Mouse (Mus musculus) kidney, embryonic 15.5 days (tissue): Measurements from ENCODE around the gene Larp1. TPM values are rescaled to one million over a fixed set of nuclear protein-coding genes. Genes with fewer than 3 reads are reported as not detected.
A peak's percentile ranks its signal among the peaks of the same experiment; 100 is the strongest.

Source experiments
- ATAC-seq: fragments of 200-750 bp; cut with Nextera tagmentation; replicated peaks from 2 replicates; pipeline ENCODE4 v1.8.0; 2017; ENCODE audit warnings: moderate TSS enrichment; ENCODE audit not compliant: low FRiP score
- H3K27ac ChIP-seq: fragments of 300-500 bp; sonication (generic); 2 replicates; pipeline ENCODE4 v1.5.1; 2015; ENCODE audit warnings: mild to moderate bottlenecking, inconsistent platforms
- H3K27me3 ChIP-seq: fragments of 300-500 bp; sonication (generic); 2 replicates; pipeline ENCODE4 v1.6.1; 2015; ENCODE audit warnings: inconsistent platforms
- H3K36me3 ChIP-seq: fragments of 300-500 bp; sonication (generic); 2 replicates; pipeline ENCODE4 v1.6.1; 2015; ENCODE audit warnings: inconsistent platforms
- H3K4me1 ChIP-seq: fragments of 300-500 bp; sonication (generic); 2 replicates; pipeline ENCODE4 v1.6.1; 2015; ENCODE audit warnings: inconsistent platforms
- H3K4me2 ChIP-seq: fragments of 300-500 bp; sonication (generic); 2 replicates; pipeline ENCODE4 v1.6.1; 2015; ENCODE audit warnings: moderate library complexity, mild to moderate bottlenecking, inconsistent platforms
- H3K4me3 ChIP-seq: fragments of 300-500 bp; sonication (generic); replicated peaks from 2 replicates; pipeline ENCODE4 v1.5.1; 2015; ENCODE audit warnings: mild to moderate bottlenecking, inconsistent platforms
- H3K9ac ChIP-seq: fragments of 300-500 bp; sonication (generic); 2 replicates; pipeline ENCODE4 v1.6.1; 2015; ENCODE audit warnings: mild to moderate bottlenecking, inconsistent platforms
- H3K9me3 ChIP-seq: fragments of 300-500 bp; sonication (generic); replicated peaks from 2 replicates; pipeline ENCODE4 v1.6.1; 2016; ENCODE audit warnings: inconsistent platforms
- WGBS: fragments of 180-500 bp; shearing (Covaris S2); methylation state at CpG from one replicate; pipeline ENCODE4 v1.1.7; 2015; ENCODE audit warnings: mixed read lengths; 5-methylcytosine and 5-hydroxymethylcytosine counted together
- polyA plus RNA-seq: library from polyadenylated mRNA; unstranded; fragments of >200 nt; fragmentation: Nextera tagmentation; extraction: Ambion mirVana; gene quantifications from 2 replicates; pipeline ENCODE4 v1.2.1, GENCODE M21; 2015

Gene Larp1
- polyA plus RNA-seq, 1 experiment from 2014 or later = 19.3 TPM

DNA sequence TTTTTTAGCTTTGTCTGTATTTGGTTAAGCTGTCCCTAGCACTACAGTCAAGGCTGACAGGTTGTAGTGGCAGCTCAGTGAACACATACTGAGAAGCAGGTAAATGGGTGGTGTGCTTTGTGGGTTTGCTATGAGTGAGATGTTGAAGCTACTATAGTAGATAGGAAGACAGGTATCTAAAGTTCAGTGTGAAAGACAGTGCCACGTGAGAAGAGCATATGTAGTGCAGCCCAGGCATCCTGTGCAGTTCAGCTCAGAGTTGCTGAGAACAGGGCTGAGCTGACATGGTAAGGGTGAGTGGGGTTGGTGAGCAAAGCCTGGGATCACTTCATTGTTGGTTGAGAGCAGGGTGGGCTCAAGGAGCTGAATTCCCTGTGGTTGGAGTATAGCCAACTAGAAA lies 8.6 kb downstream of the Larp1 start:
- no peak for ATAC-seq
- 49% methylated on average over 1 of the region's 1 CpGs for WGBS
- H3K4me2 ChIP-seq = 0 out of 2 replicates have a peak overlapping the region, but pooled peaks have one; percentile 3
- H3K9ac ChIP-seq = no peak overlapping the region
- peaks cover 67% of the 10 kb centered on the region for H3K4me1 ChIP-seq
- no peaks in the 10 kb centered on the region for H3K9me3 ChIP-seq
- H3K27ac ChIP-seq = peak overlapping the region; percentile 45
- H3K36me3 ChIP-seq = no peaks in the 10 kb centered on the region
- H3K4me3 ChIP-seq = no peak overlapping the region
- H3K27me3 ChIP-seq = no peaks in the 10 kb centered on the region

DNA sequence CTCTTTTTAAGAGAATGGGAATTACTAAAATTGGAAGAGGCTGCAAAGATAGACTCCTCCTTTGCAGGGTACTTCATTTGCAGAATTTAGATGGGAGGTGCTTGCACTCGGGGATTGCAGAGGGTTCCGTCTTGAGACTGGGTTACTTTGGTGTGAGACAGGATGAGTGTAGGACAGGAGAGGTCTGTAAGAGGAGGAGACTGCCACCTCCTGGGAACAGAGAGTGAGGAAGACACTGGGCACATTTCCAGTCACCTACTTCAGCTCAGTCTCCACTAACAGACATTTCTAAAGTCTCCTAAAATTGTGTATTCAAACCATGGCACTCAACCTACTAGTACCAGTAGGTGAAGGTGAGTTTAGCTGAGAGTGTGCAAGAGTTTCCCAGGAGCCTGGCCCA lies 9.4 kb downstream of the Larp1 start:
- no peaks in the 10 kb centered on the region for H3K9me3 ChIP-seq
- H3K4me2 ChIP-seq = no peak overlapping the region
- no peak overlapping the region for H3K4me3 ChIP-seq
- H3K36me3 ChIP-seq = no peaks in the 10 kb centered on the region
- 0 out of 2 replicates have a peak overlapping the region, but pooled peaks have one; percentile 37 for H3K27ac ChIP-seq
- H3K4me1 ChIP-seq = peaks cover 67% of the 10 kb centered on the region
- no peaks in the 10 kb centered on the region for H3K27me3 ChIP-seq
- no peak for ATAC-seq
- 60% methylated on average over 2 of the region's 2 CpGs for WGBS
- no peak overlapping the region for H3K9ac ChIP-seq

DNA sequence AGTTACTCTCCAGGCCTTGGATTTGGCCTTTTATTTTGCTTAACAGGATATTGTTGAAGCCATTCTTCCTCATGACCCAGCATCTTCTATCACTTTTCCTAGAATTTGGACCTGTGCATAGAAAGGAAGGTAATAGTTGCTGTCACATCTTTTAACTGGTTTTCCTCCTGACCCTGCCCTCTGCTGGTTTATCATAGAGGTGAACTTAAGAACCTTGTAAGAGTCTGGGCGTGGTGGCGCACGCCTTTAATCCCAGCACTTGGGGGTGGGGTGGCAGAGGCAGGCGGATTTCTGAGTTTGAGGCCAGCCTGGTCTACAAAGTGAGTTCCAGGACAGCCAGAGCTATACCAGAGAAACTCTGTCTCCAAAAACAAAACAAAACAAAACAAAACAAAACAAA lies 9.8 kb downstream of the Larp1 start:
- Histone ChIP-seq H3K9ac (no peak overlapping the region), H3K36me3 (no peaks in the 10 kb centered on the region), H3K27ac (no peak overlapping the region), H3K9me3 (no peaks in the 10 kb centered on the region), H3K4me3 (no peak overlapping the region), H3K4me2 (no peak overlapping the region), H3K4me1 (peaks cover 66% of the 10 kb centered on the region), H3K27me3 (no peaks in the 10 kb centered on the region)
- 84% methylated on average over 4 of the region's 4 CpGs for WGBS
- no peak for ATAC-seq

DNA sequence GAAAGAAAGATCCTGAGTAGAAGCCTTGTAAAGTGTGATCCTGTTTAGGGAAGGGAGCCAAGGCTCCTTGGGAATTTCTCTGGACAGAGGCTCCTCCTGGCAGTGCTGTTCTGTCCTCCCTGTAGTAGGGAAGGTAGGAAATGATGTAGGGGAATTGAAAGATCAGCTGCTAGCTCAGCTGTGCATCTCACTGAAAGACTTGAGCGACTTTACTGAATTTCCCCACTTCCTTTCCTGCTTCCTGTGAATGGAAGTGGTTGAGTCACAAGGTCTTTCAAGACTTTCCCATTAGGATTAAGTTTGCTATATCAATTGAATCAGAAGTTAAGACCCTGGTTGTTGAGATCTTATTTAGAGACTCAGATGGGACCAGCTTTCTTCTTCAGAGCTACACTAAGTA lies 12.2 kb downstream of the Larp1 start:
- 54% methylated on average over 1 of the region's 1 CpGs for WGBS
- ATAC-seq = no peak
- Histone ChIP-seq H3K4me2 (no peak overlapping the region), H3K4me1 (peaks cover 61% of the 10 kb centered on the region), H3K36me3 (no peaks in the 10 kb centered on the region), H3K27me3 (no peaks in the 10 kb centered on the region), H3K4me3 (no peak overlapping the region), H3K9ac (no peak overlapping the region), H3K27ac (0 out of 2 replicates have a peak overlapping the region, but pooled peaks have one; percentile 5), H3K9me3 (no peaks in the 10 kb centered on the region)

DNA sequence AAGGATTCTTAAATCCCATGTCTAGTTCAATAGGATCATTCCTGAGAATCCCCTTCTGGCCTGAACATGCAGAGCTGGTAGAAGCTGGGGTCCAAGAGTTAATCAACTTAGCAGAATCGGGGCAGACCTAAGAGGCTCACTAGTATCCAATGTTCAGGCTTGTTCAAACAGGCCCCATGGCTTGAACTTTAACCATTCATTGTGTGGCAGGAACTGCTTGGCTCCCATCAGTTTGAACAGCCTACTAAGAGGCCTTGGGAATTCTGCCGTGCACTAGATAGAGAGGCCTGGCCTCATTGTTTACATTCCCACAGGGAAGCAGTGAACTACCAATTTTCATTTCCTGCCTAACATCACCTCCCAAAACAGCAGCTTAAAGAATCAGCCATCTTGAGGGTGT lies 12.8 kb downstream of the Larp1 start:
- no peak overlapping the region for H3K4me2 ChIP-seq
- no peaks in the 10 kb centered on the region for H3K36me3 ChIP-seq
- H3K9ac ChIP-seq = no peak overlapping the region
- peaks cover 55% of the 10 kb centered on the region for H3K4me1 ChIP-seq
- no peak overlapping the region for H3K4me3 ChIP-seq
- no peaks in the 10 kb centered on the region for H3K27me3 ChIP-seq
- no peak for ATAC-seq
- no peak overlapping the region for H3K27ac ChIP-seq
- WGBS = 19% methylated on average over 2 of the region's 2 CpGs
- no peaks in the 10 kb centered on the region for H3K9me3 ChIP-seq

DNA sequence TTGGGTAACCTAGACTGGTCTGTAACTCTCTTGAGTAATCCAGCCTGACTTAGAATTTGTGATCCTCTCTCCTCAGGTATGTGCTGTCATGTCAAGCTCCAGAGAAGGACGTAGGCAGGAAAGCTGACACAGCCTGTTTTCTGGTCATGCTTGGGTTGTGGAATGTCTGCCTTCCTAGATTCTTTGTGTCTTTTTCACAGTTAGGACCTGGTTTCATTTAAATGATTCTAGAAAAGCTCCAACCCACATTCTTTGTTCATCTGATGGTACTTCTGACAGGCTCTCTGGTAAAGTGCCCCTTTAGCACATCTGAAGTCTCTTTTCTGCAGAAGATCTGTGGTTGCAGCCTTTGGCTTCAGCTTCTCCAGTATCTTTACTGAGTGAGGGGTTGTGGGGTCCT lies 15.4 kb downstream of the Larp1 start:
- no peak for ATAC-seq
- H3K27me3 ChIP-seq = no peaks in the 10 kb centered on the region
- H3K4me3 ChIP-seq = no peak overlapping the region
- peaks cover 37% of the 10 kb centered on the region for H3K4me1 ChIP-seq
- no peak overlapping the region for H3K27ac ChIP-seq
- 41% methylated on average over 1 of the region's 1 CpGs for WGBS
- 0 out of 2 replicates have a peak, but pooled peaks cover 3% of the 10 kb centered on the region for H3K36me3 ChIP-seq
- no peak overlapping the region for H3K9ac ChIP-seq
- no peak overlapping the region for H3K4me2 ChIP-seq
- H3K9me3 ChIP-seq = no peaks in the 10 kb centered on the region

DNA sequence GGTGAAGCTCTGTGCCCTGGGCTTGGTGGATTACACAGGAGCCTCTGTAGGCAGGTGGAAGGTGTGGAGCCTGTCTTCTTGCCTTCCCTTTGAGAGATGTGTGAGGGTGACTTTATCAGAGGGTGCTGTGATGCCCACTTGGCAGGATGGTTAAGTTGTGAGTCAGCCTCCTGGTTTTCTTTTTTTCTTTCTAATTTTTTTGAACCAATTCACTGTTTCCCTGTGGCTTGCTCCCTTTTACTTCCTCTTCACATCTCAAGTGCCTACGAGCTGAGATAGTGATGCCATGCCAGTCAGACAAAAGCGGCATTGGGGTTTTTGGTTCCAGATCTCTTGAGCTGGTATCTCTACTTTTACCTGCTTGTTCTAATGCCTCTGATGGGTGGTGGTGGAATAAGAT lies 15.8 kb downstream of the Larp1 start:
- no peak overlapping the region for H3K27ac ChIP-seq
- H3K4me1 ChIP-seq = peaks cover 37% of the 10 kb centered on the region

DNA sequence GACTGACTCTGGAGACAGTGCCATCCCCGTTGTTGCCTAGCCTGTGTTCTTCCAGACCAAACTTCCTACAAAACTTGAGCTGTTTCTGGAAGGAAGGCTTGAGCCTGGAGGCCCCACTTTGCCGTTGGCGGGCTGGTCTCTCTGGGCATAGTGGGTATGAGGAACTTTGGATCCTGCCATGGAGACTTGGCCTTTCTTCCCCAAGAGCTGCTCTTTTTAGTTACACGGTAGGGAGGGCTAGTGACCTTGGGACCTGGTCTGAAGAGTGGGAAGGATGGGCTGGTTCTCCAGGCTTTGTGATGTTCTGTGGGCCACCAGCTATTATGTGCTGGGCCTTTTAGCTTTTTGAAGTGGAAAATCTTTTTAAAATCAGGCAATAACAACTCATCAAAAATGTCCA lies 17.0 kb downstream of the Larp1 start:
- H3K27me3 ChIP-seq = no peaks in the 10 kb centered on the region
- WGBS = 79% methylated on average over 4 of the region's 4 CpGs
- 0 out of 2 replicates have a peak overlapping the region, but pooled peaks have one; percentile 24 for H3K27ac ChIP-seq
- H3K4me3 ChIP-seq = no peak overlapping the region
- H3K4me2 ChIP-seq = no peak overlapping the region
- H3K36me3 ChIP-seq = 0 out of 2 replicates have a peak, but pooled peaks cover 3% of the 10 kb centered on the region
- H3K9ac ChIP-seq = no peak overlapping the region
- no peak for ATAC-seq
- H3K4me1 ChIP-seq = peaks cover 31% of the 10 kb centered on the region
- no peaks in the 10 kb centered on the region for H3K9me3 ChIP-seq

More for the DNA sequence above, 15.8 kb downstream of the Larp1 start:
- H3K27me3 ChIP-seq = no peaks in the 10 kb centered on the region
- WGBS = 92% methylated on average over 2 of the region's 2 CpGs
- H3K4me2 ChIP-seq = no peak overlapping the region
- no peaks in the 10 kb centered on the region for H3K9me3 ChIP-seq
- H3K9ac ChIP-seq = no peak overlapping the region
- ATAC-seq = no peak
- no peak overlapping the region for H3K4me3 ChIP-seq
- 0 out of 2 replicates have a peak, but pooled peaks cover 3% of the 10 kb centered on the region for H3K36me3 ChIP-seq

DNA sequence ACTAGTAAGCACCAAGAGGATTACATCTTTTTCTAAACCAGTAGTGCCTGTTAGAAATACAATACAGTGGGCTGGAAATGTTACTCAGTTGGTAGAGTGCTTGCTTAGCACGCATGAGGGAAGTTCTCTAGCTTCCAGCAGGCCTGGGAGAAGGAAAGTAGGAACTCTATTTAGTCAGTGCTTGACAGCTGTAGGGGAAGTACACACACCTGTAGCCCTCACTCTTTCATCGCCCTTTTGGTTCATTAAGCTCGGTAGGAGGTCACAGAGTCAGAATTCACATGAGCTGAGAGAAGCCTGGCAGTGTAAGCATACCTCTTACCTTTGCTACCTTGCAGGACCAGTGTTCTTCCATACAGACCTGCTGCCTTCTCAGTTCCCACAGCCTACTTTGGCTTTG lies 17.5 kb downstream of the Larp1 start:
- Histone ChIP-seq H3K4me1 (peaks cover 31% of the 10 kb centered on the region), H3K4me3 (no peak overlapping the region), H3K9me3 (no peaks in the 10 kb centered on the region), H3K27me3 (no peaks in the 10 kb centered on the region), H3K36me3 (0 out of 2 replicates have a peak, but pooled peaks cover 3% of the 10 kb centered on the region), H3K4me2 (no peak overlapping the region), H3K27ac (0 out of 2 replicates have a peak overlapping the region, but pooled peaks have one; percentile 24), H3K9ac (no peak overlapping the region)
- ATAC-seq = no peak
- whole genome bisulfite sequencing = 35% methylated on average over 3 of the region's 3 CpGs

DNA sequence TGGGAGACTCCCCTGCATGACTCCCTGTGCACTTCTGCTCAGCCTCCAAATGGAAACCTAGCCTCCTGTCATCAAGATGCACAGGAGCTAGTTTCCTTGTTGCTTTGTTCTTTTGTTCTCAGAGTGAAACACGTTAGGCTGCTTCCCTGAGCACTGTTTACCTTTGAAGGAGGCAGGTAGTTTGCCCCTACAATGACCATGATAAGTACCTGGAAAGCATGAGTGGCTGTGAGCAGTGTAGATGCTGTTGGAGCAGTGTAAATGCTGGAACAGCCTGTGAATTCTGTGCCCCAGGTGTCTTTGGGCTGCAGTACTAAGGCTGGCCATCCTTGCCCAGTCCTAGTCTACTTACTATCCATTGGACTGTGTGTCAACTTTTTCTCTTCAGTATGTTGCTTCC lies 18.0 kb downstream of the Larp1 start:
- Histone ChIP-seq H3K4me3 (no peak overlapping the region), H3K4me1 (peaks cover 30% of the 10 kb centered on the region), H3K27me3 (no peaks in the 10 kb centered on the region), H3K4me2 (no peak overlapping the region), H3K9ac (no peak overlapping the region), H3K9me3 (no peaks in the 10 kb centered on the region), H3K36me3 (0 out of 2 replicates have a peak, but pooled peaks cover 3% of the 10 kb centered on the region), H3K27ac (no peak overlapping the region)
- 62% methylated on average over 1 of the region's 1 CpGs for WGBS
- ATAC-seq = no peak

DNA sequence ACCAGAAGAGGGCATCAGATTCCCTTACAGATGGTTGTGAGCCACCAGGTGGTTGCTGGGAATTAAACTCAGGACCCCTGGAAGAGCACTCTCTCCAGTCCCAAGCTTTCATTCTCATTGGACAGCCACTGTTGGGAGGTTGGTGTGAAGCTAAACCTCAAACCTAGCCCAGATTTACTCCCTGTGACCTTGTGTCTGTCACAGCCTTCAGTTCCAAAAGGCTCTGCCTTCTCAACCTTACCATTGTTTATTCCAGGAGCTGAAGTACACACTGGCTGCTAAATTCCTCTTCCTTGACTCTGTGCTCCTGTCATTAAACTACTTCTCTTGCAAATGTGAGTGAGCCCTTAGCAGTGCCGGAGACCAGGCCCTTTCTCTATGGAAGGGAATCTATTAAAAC lies 20.1 kb downstream of the Larp1 start:
- 0 out of 2 replicates have a peak, but pooled peaks cover 3% of the 10 kb centered on the region for H3K36me3 ChIP-seq
- H3K4me3 ChIP-seq = no peak overlapping the region
- ATAC-seq = no peak
- no peaks in the 10 kb centered on the region for H3K27me3 ChIP-seq
- no peak overlapping the region for H3K27ac ChIP-seq
- H3K4me2 ChIP-seq = no peak overlapping the region
- peaks cover 41% of the 10 kb centered on the region for H3K4me1 ChIP-seq
- no peaks in the 10 kb centered on the region for H3K9me3 ChIP-seq
- no peak overlapping the region for H3K9ac ChIP-seq
- 81% methylated on average over 1 of the region's 1 CpGs for WGBS

DNA sequence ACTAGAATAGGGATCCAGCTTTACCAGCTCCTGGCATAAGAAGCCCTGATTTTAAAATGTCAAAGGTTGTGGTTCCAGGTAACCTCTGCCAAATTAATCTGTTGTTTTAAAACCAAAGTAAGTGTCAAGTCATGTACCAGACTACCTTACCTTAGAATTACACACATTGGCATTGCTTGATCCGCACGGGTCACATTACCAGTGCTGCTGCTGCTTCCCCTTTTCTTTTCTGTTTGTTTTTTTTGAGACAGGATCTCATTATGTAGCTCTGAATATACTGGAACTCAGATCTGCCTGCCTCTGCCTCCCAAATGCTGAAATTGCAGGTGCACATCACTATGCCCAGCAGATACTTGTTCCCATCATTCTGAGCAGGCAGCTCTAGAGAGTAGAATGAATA lies 21.0 kb downstream of the Larp1 start:
- no peak for ATAC-seq
- Histone ChIP-seq H3K9me3 (no peaks in the 10 kb centered on the region), H3K4me1 (peaks cover 38% of the 10 kb centered on the region), H3K27ac (no peak overlapping the region), H3K9ac (no peak overlapping the region), H3K4me2 (no peak overlapping the region), H3K4me3 (no peak overlapping the region), H3K36me3 (0 out of 2 replicates have a peak, but pooled peaks cover 3% of the 10 kb centered on the region), H3K27me3 (no peaks in the 10 kb centered on the region)
- 70% methylated on average over 2 of the region's 2 CpGs for WGBS

DNA sequence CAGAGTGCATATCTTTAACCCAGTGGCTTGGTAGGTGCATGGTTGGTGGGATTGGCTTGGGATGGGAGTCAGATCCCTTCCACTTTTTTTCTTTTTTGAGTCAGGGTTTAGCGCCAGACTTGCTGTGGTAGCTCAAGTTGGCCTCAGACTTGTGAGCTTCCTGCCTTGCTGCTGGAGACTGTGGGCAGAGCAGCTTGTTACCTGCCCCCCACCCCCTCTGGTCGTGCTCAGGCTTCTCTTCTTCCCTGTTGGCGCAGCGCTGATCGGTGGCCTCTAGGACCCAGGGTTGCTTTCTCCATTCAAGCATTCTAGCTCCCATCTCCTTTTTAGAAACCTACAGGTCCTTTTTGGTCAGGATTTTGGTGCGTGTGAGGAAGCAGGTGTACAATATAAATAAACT lies 22.3 kb downstream of the Larp1 start:
- Histone ChIP-seq H3K4me2 (no peak overlapping the region), H3K9me3 (no peaks in the 10 kb centered on the region), H3K4me3 (no peak overlapping the region), H3K36me3 (0 out of 2 replicates have a peak, but pooled peaks cover 3% of the 10 kb centered on the region), H3K9ac (no peak overlapping the region), H3K27ac (no peak overlapping the region), H3K27me3 (no peaks in the 10 kb centered on the region), H3K4me1 (peaks cover 39% of the 10 kb centered on the region)
- WGBS = 73% methylated on average over 6 of the region's 6 CpGs
- ATAC-seq = no peak
